Mouse (Mus musculus): ENCODE results near the gene Nbea.

Gene Nbea

DNA sequence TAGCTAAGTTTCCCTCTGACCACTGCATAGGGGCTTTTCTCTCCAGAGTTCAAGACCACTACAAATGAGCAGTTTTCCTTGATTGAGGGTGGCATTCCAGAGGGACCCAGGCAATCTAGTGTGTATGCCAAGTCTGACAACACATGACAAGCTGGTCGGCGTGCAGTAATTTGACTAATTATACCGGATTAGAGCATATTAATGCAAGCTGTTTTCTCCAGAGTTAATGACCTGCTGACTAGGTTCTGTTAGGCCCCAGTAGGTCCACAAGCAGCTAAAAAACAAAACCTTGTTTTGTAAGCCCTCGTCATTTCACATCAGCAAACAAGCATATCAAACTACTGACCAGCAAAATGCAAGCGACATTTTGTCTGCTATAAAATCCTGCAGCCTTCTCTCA, 432.1 kb downstream of the Nbea start:
- DNase-seq (ENCODE audit: low spot score): no peak

- no peak for DNase-seq (ENCODE audit: low spot score)
These were observed 432.9 kb downstream of the Nbea start for GRCm38 (mm10) chr3:55750445-55751065.

DNA sequence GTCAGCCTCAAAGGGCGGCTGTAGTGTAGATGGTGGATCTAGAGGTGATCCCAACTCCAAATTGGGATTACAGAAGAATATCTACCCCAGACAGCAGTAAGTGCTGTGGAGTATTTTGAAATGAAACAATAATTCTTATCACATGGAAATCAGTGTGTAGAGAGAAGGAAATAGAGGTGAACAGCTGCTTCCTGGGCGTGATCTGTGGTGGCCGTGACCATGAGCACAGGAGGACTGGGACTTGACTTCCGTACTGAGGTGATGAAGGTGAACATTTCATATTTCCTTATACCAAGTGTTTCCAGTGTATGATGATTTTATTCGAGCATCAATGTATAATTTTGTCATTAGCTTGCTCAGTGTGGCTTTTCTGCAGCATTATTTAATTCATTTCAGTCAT, 439.6 kb downstream of the Nbea start:
- DNase-seq (ENCODE audit: low spot score): peak; percentile 24

- no peak for DNase-seq (ENCODE audit: low spot score)
These were observed 440.8 kb downstream of the Nbea start for GRCm38 (mm10) chr3:55742654-55743053.

DNA sequence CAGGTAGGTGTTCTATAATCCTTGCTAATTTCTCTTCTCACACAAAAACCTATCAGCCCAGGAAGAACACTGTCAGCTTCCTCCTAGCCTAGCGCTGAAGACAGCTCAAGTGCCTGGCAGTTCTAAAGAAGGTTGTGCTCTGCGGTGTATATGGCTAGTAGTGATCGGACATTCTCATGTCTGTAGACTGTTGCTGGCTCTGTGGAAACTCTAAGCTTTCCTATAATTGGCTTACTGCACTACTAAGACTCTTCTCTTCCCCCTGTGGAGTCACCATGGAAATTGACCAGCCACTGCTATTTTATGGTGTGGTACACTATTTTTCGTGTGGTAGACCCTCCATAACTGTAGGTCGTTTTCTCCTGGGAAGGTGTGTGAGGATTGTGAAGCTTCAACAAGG, 441.3 kb downstream of the Nbea start:
- no peak for DNase-seq (ENCODE audit: low spot score)

DNA sequence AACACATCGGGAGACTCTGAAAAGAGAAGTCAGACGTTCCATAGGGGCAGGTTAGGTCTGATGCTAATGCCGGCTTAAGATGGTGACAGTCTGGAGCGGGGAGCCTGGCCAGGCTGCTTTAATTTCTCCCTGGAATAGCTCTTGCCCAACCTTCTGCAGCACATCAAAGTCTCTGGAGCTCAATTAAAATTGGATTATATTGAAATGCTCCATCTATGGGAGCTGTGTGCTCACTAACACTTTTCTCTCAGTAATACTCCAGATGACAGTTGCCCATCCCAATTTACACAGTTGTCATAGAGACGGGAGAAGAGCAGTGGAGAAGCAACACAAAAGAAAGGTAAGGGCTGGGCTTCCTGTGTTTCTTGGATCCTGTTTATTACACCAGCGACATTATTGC, 442.1 kb downstream of the Nbea start:
- no peak for DNase-seq (ENCODE audit: low spot score)

GRCm38 (mm10) chr3:55733665-55734064, 449.8 kb downstream of the Nbea start:
- DNase-seq (ENCODE audit: low spot score): no peak

- DNase-seq (ENCODE audit: low spot score): no peak
These were observed 453.0 kb downstream of the Nbea start for GRCm38 (mm10) chr3:55730549-55730948.

DNA sequence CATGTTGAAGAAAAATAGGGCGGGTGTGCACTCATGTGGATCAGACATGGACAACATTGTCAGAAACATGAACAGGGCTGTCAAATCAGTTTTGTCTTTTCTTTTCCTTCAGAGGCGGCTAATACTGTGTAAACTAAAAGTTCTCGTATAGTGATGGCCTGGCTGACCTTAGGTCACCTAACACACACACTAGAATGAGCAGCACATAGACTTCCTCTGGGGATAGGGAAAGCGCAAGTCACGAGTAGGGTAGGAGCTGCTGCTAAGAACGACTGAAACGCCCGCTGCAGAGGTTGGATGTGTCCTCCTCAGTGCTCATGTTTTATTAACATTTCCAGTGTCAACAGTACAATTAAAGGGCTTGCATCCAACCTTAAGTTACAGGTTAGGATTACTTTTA, 453.4 kb downstream of the Nbea start:
- no peak for DNase-seq (ENCODE audit: low spot score)

DNA sequence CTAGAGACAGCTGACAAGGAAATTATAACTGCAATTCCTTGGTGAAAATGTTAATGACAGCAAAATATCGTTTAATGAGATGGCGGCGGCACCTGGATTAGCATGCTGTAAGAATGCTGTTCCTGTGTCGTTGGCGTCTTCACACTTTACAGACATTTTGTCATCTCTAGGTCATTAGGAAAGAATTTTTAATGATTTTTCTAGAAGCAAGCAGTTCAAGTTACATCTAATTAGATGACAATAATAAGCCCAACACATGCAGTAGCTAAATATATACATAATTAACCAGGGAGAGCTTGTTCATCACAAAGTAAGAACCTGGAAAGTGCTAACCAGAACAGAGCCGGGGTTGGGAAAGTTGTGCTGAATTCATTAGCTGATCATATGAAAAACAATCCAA, 469.2 kb downstream of the Nbea start:
- no peak for DNase-seq (ENCODE audit: low spot score)

DNA sequence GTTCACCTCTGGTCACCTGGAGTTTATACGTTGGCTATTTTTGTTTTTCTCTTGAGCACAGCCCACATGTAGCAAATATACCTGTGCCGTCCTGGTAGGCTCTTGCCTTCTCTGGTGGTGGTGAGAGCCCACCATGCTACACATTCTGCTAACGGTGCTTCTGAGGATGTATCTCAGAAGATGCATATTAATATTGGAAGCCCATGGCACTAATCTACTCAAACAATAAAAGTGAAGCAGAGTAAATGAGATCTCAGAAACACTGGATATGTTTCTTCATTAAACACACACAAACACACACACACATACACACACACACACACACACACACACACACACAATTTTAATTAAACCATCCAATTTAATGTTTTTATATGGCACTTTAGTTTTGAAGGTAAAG, 469.6 kb downstream of the Nbea start:
- DNase-seq (ENCODE audit: low spot score): no peak

DNA sequence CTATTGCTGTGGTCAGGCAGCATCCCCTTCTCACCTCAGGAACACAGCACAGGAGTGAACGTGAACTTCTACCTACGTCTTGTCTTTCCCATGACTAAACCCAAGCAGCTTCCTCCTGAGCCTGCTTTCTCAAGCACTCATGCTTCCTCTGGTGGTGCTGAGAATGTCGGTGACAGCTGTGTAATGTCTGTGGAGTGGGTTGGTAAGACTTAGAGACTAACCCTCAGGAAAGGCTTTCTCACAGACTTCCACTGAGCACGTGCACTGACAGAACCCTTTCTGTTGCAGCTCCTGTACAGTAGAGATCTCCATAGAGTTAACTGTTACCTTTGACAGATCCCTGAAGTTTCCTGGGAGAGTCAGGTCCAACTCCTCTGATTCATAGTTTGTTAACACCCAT, 473.2 kb downstream of the Nbea start:
- DNase-seq (ENCODE audit: low spot score): no peak

GRCm38 (mm10) chr3:55701632-55702031, 481.9 kb downstream of the Nbea start:
- DNase-seq (ENCODE audit: low spot score): no peak

DNA sequence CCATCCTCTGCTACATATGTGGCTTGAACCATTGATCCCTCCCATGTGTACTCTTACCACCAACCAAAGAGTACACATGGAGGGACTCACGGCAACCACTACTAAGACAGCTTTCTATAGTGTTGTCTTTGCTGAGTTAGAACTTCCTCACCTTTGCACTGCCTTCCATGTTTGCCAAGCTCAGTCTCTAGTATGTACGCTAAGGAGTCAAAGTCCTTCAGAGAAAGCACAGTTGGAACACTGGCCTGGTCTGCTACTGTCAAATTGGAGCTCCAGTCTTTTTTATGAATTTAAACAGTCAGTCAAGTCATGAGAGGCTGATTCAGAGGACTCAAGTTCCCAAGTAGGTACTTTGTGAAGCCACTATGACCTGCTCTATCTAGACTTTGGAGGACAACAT, 486.3 kb downstream of the Nbea start:
- no peak for DNase-seq (ENCODE audit: low spot score)

DNA sequence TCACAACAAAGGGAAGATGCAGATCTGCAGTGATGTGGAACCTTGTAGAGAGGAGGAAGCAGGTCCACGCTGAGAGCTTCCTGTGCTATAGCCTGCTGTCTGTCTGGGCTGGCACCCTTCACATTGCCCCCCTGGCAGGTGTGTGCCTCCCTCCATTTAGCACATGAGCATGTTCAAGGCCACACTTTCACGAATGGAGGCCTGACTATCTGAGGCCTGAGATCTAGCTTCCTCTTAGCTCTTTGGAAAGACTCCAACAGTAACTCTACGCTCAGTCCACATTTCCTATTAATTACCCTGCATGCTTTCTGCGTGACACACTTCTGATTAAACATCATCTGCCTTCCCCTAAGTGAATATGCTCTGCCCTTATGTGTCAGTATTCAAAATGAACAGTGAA, 490.4 kb downstream of the Nbea start:
- no peak for DNase-seq (ENCODE audit: low spot score)

GRCm38 (mm10) chr3:55688098-55688497, 495.4 kb downstream of the Nbea start:
- DNase-seq (ENCODE audit: low spot score): no peak

DNA sequence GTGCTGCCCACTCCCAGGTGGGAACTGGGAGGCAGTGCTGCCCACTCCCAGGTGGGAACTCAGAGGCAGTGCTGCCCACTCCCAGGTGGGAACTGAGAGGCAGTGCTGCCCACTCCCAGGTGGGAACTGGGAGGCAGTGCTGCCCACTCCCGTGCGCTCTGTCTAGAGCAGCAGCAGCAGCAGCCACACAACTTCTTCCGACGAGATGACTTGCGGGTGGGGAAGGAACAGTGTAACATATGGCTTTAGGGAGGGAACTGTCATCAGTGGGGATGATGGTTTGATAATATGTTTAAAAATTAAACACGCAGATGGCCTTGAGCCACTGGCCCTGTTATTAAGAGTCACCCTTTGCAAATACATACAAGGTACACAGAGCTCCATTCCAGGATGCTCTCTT, 496.5 kb downstream of the Nbea start:
- no peak for DNase-seq (ENCODE audit: low spot score)

DNA sequence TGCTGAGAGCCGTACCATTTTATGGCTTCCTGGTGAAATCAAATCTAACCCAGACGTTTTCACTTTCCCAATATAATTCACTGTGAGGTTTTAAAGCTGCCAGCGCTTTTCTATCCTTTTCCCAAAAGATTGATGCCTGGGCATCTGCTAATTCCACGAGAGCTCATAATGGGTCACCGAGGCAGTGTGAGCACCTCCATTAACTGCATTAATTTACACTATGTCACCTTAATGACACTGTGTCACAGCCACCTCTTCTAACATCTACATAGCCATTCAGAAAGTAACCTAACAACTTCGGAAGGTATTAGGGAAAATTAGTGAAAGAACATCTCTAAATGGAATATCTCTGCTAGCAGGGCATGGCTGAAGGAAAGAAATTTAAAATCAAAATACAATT, 497.9 kb downstream of the Nbea start:
- DNase-seq (ENCODE audit: low spot score): no peak

DNA sequence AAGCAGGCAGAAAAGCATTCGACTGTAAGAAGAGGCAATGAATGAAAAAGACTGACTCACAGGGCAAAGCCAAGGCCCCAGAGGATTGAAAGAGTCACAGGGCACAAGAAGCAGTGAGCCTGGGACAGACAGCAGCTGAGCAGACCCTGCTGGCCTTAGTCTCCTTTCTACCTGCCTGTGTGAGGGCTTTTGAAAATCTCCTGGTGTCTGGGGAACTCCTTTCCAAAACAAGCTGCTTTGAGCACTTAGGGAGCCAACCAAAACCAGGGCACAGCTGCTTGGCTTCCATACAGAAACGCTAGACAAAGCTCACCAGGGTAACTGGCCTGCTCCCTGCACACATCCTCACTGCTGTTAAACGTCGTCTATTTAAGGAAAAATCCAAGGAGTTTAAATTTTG, 498.6 kb downstream of the Nbea start:
- DNase-seq (ENCODE audit: low spot score): no peak

DNA sequence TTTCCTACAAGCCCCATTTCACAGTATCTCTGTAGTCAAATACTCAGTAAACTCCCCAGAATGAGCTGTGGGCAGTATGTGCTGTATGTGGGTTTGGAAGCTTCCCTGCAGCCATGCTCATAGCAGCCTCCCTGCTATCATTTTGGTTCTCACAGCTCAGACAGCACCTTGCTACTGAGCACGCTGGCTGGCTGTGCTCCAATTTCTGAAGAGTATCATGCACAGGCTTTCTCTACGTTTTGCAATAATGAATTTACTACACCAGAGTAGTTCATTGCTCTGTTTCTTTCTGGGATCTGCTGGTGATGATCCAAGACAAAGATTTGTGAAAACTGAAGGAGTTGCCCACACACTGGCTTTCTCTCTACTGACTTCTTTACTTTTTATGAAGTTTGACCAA, 505.8 kb downstream of the Nbea start:
- DNase-seq (ENCODE audit: low spot score): no peak

GRCm38 (mm10) chr3:55674185-55674584, 509.3 kb downstream of the Nbea start:
- no peak for DNase-seq (ENCODE audit: low spot score)

DNA sequence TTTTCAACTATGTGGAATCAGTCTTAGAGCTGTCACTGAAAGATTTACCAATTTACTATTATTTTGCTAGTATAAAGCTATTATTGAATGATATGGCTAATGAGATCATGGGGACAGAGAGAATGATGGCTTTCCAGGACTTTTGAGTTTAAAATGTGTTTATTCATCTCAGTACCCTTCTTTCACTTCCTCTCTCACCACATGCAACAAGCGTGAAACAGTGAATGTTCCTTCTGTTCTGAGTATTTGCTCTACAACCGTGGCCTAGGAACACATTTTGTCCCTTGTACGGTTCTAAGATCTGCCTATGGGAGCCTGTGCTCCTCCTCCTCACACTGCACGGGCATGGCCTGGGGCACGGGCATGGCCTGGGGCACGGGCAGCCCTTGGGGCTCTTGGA, 516.5 kb downstream of the Nbea start:
- no peak for DNase-seq (ENCODE audit: low spot score)

- no peak for DNase-seq (ENCODE audit: low spot score)
These were observed 517.6 kb downstream of the Nbea start for GRCm38 (mm10) chr3:55665928-55666327.

DNA sequence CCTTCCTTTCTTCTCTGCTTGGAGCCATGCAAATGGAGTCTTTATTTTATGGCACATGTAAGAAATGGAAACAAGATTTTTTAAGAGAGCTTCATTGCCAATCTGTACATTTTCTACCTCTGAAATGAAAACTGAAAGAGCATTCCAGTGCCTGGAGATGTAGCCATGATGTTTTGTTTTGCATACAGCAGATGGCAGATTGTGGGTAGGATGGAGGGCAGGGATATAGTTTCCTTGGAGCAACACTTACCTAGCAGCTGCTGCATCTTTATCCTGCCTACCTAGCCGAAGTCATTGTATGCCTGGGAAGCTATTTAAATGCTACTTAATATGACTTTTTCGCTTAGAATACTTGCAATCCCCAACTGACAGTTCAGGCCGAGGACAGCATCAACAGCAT, 518.8 kb downstream of the Nbea start:
- DNase-seq (ENCODE audit: low spot score): no peak

All from T-cell, adult 2 months (primary cell).